Mouse (Mus musculus): ENCODE results near the gene Vdac2. TPM values are rescaled to one million over a fixed set of nuclear protein-coding genes. Genes with fewer than 3 reads are reported as not detected.

Gene Vdac2
- polyA plus RNA-seq, 3 experiments from 2014 or later, result 242 to 259 (median 244) TPM

DNA sequence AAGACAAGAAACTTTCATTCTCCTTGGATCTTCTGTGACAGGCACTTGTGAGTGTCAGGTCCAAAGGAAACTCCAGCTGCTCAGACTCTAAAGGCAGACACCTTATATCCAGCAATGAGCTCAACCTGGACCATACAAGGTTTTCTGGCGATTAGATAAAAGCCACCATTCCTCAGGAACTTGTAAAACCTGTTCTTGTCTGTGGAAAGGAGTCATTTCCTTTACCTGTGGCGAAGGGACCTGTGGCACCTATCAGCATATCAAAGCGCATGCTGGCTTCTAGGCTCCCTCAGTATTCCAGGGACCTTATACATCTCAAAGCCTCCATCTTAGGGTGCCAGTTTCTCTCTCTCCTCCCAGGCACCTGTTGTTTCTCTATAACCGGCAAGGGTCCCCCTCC, 7.6 kb upstream of the Vdac2 start:
- ATAC-seq, result no peak

DNA sequence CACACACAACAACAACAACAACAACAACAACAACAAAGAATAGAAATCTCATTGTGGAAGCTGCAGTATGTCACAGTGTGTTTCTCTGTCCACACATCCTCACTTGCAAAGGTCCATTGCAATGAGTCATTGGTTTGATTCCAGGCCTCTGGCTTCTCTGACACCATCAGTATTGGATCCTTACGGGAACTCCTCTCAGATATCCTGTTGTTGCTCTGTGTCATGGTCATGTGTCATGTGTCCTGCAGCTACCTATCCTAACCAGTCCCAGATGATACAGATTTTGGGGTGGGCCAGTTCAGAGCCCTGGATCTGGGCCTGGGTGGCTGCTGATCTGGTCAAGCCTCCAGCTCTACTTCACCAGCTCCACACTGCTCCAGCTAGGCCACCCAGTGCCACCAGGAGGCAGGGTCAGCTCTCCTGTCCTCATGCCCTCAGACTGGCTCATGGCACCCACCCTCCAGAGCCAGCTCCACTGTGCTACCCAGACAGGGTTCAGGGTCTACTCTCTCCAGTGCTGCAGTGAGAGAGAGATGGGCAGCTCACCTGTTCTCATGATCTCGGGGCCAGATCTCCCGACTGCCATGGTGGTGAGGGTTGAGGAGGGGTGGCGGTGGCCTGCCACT, 4.0 kb upstream of the Vdac2 start:
- ATAC-seq, result no peak

DNA sequence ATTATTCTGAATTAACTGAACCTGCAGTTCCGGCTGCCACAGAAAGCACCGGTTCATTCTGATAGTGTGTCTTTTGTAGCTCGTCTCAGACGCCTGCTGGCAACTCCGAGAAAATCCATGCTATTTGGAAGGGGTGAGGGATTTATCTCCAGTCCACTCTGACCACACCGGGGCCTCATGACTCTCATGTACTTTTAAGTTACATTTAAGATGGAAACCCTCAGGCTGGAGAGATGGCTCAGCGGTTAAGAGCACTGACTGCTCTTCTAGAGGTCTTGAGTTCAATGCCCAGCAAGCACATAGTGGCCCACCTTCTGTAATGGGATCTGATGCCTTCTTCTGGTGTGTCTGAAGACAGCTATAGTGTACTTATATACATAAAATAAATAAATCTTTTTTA, 2.7 kb upstream of the Vdac2 start:
- ATAC-seq, result no peak

DNA sequence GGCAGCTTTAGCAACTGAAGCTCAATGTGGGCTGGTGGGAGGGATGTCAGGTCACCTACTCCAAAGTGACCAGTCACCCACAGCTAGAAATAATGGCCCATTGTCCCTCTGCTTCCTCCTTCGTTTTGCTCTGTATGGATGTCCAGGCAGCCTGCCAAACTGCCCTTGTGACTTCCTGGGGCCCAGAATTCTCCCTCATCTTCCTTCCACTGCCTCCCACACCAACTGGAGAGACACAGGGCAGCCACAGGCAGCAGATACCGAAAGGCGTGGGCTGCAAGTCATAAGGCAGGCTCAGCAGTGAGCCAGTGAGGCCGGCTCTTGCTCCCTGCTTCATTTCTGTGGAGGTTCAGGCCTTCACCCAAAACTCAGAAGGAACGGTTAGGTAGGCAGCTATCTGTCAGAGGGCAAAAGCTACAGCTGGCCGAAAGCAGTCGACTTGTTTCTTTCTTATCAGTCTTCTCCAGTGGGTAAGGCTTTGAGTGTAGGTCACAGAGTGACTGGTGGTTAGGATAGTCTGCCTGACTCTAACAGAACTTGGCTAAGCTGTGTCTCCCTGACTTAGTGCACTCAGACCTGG, 2.2 kb upstream of the Vdac2 start:
- no peak for ATAC-seq

DNA sequence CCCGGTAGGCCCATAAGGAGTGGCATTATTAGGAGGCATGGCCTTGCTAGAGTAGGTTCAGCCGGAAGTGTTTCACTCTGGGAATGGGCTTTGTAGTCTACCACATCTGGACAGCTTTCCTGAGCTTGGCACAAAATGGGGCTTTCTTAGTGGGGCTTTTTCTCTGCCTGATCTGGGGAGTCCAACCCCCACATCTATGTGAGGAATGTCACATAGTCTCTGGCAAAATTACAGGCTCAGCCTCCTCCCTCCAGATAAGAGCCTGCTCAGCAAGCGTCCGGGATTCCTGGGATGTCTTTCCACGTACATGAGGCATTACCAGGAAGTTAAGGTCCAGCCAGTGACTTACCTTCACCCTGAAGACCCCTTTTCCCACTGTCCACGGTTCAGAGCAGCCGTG, 1.1 kb upstream of the Vdac2 start:
- no peak for ATAC-seq

DNA sequence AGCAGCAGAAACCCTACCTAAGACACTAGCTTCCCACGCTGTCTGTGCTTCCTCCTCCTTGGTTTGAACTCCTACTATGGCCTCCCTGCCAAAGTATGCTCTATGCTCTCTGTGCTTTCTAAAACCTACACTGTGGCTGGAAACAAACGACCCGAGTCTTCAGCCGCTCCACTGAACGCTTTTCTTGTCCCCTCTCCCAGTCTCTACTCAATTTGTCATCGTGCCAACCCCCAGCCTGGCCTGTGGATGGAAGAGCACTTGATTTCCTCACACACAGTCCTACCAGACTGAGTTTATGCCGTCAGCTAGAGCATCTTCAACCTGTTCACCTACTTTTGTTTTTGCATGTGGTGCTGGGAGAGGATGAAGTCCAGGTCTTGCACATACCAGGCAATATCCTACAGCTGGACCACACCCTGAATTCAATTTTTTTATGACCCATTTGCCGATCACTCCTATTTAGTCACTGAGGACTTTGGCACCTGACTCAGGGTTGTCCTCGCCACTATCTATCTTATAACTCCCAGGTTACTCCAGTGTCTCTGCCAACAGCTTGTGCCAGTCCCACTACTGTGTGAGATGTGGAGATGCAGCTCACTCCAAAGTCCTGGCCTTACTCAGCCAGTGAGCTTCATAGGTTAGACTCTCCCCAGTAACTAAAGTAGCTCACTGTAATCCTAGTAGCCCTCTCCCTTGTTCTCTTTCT, 901 bp downstream of the Vdac2 start:
- no peak for ATAC-seq

DNA sequence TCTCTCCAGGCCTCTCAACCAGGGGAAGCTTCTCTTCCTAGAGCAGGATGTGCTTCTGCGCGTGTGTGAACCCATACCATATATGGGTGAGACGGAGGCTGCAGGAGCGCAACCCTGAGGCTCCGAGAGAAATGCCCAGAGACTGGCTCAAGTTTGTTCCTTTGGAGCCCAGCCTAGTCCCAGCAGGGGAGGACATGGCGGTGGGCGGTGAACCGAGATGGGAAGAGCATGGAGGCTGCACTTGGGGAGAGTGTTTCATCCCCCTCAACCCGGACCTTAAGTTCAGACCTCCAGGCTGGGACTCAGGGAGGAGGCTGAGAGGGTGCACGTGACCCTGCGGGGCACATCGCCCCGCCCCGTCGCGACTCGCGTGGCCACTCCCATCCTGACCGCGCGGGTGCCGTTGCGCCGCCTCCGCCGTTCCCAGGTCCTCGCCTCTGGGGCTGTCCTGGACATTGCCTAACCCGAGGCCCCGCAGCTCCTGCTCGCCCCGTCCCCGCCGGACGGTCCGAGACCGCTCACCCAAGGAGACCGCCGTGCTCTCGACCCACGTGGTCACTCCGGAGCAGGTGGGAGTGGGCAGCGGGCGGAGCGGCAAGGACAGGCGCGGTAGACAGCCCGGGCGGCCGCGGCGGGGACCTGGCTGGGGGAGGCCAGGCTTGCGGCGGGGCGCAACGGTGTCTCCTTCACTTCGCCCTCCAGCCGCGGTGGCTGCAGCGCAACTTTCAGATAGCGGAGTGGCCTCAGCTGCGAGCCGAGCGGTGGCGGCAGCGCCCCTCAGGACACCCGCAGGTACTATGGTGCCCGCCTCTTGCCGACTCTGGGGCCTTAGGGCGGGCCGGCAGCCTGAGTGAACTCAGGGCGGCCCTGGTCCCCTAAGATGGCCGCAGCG, 6.1 kb downstream of the Vdac2 start:
- ATAC-seq, result peak; percentile 94

DNA sequence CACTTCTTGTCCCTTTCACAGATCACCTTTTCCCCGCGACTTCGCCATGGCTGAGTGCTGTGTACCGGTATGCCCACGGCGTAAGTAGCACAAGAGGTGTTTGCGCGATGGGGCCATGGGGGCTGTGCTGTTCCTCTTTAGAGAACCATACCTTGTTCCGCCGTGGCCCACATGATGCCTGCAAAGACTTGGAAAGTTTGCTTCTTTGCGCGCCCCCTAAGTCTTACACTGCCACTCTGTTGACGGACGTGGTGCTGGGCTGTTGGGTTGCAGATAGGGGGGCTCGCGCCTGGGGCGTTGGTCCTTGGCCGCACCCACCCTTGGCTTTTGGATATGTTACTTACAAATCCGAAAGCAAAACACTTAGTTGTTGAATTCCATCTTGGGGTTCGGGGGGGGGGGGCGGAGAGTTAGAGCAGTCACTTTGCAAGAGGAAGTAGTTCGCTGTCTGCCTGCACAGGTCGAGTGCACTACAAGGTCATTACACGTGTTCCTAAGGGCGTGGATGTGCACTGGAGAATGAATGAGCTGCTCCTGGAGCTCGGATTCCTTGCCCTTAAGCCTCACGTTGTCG, 6.9 kb downstream of the Vdac2 start:
- no peak for ATAC-seq

DNA sequence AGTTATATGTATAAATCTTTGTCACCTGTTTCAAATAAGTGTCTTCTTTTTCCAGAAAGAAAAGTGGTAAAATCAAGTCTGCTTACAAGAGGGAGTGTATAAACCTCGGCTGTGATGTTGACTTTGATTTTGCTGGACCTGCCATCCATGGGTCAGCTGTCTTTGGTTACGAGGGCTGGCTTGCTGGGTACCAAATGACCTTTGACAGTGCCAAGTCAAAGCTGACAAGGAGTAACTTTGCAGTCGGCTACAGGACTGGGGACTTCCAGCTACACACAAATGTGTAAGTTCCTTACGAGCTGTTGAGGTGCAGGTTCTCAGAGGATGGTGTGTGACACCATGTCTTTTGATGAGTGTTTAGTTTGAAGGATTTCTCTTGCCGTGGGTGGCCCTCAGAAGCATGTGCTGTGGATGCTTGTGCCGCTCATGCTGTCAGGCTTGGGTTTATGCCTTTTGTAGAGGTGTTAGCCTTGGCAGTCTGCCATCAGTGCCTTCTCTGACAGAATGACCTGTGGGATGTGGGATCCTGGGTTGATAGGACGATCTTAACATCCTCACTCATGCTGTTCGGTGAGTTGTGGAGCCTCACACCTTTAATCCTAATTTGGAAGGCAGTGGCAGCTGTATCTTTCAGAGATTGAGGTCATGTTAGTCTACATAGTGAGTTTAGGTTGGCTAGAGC, 13.4 kb downstream of the Vdac2 start:
- no peak for ATAC-seq

DNA sequence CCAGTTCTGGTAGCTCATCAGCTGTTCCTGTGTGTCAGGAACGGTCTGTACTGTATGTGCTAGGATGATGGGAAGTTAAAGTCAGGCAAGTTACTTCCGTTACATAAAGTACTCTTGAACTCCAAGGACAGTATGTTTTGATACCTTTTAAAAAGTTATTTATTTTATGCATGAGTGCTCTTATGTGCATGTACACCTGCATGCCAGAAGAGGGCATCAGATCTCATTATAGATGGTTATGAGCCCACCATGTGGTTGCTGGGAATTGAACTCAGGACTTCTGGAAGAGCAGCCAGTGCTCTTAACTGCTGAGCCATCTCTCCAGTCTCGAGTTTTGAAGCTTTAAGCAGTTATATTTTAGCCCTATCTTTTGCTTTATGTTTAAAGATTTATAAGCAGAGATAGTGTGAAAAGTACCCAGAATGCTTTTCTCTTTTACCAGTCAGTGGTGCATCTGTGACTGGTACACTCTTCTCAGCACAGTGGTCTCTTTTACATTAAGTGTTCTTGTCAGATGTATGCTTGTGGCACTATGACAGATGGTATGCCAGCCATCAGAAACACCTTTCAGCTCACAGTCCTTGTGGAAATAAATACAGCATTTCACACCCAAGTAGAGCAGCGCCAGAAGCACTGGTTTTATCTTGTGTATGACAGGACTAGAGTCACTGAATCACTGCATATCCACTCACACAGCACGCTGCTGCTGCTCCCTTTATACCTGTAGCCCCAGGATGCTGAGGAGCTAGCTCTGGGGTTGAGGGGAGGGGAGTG, 17.0 kb downstream of the Vdac2 start:
- ATAC-seq, result no peak

DNA sequence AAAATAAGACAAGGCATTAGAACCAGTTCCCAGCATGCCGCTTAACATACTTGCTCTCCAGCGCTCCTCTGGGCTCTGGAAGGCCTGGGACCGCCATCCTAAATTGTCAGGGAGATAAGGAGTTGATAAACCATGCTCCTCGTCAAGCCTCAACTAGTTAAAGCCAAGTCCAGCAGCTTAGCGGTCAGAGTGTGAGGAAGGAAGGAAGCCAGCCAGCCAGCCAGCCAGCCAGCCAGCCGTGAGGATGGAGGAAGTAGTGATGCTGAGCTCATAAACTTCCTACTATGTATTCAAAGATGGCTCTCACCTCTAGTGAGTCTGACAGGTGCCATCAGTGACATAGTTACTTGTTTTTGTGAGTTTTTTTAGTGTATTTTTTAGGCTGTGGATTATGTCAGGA, 18.2 kb downstream of the Vdac2 start:
- no peak for ATAC-seq

DNA sequence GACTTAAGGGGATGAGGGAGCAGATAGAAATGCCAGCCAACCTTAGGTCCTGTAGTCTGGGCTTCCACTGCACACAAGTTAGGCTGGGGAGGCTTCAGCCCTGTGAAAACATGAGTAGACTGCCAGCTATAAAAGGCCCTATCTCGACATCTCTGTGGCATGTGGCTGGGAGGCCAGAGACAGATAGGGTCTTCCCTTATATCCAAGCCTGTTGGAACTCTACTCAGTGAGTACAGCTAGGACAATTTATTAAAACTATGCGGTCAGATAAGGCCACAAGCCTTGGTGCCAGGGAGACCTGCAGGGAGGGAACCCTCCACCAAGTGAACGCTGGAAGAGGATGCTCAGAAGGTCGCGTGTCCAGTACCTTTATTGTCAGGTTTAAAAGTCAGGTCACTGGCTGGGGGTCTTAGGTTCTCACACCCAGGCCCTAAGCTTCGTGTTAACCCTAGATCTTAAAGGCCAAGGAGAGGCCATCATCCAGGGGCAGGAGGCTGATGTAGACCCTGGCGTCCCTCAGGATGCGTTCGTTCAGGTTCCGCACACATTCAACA, 21.9 kb downstream of the Vdac2 start:
- ATAC-seq, result no peak

DNA sequence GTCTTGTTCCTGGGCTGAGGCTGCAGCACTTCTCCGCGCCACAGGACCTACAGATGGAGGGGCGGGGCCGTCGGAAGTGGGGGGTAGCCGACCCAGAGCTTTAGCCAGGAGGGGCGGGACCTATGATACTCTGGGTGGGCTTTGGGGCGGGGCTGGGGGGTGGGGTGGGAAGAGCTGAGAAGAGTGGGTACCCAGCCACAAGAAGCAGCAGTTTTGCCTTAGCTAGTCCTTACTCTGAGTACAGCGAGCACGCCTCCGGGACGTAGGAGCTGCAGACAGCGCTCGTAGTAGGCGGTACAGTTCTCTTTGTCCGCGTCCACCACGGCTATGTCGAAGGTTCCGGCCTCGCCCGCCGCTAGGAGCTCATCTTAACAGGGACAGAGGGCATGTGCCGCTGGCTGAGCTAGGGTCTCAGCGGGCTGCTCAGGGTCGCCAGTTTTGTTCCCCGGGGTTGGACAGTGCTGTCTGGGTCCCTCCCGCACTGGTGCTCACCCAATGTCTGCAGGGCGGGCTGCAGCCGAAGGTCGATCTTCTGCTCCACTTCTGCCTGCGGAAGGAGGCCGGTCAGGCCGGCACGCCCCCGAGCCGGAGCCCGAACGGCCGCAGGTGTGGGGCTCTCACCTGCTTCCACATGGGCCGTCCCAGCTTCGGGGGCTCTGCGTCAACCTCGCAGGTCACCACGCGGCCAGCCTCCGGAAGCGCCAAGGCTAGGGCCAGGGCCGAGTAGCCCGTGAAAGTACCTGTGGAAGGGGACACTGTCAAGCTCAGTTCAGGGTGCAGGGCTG, 22.5 kb downstream of the Vdac2 start:
- peak; percentile 17 for ATAC-seq

DNA sequence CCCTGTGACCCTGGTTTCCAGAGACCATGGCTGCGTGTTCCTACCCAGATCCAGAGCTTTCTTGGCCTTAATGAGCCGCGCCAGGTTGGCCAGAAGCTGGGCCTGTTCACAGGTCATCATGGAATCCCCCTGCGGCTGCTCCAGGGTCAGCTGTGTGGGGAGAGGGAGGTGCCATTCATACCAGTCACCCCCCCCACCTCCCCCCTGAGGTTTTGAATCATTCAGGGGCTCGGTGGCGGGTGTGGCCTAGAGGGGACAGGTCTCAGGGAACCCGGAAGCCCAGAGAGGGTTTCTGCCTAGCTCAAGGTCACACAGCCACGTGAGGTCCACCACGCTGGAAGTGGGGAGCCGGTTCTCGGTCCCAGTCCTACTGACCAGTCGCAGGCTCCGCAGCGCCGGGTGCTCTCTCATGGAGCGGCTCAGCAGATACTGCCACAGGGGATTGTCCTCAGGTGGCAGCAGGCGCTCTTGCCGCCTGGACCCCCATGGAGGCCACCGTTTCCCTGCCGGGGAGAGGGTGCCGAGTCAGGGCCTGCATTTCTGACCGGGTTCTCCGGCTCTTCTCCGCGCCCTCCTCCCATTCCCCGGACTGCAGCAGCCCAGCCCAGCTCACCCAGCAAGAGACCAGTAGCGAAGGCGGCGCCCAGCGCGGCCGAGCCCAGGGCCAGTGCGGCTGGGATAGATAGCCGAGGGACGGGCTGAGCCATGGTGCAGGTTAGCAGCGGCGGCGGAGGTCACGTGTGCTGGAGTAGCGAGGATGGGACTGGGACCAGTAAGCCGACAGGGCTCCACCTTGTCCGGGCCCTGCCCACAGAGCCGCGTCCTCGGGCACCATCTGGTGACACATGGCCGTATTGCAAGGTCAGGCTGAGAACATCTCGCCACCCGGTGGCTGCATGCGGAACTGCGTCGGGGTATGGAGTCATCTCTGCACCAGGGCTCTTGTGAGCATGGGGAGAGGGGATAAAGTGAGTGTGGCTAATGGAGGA, 23.4 kb downstream of the Vdac2 start, which contains the start of gene Comtd1:
Gene Comtd1 (minus strand): TSS at position 812 of the 989 bp plus-strand sequence.
- peak; percentile 86 for ATAC-seq

DNA sequence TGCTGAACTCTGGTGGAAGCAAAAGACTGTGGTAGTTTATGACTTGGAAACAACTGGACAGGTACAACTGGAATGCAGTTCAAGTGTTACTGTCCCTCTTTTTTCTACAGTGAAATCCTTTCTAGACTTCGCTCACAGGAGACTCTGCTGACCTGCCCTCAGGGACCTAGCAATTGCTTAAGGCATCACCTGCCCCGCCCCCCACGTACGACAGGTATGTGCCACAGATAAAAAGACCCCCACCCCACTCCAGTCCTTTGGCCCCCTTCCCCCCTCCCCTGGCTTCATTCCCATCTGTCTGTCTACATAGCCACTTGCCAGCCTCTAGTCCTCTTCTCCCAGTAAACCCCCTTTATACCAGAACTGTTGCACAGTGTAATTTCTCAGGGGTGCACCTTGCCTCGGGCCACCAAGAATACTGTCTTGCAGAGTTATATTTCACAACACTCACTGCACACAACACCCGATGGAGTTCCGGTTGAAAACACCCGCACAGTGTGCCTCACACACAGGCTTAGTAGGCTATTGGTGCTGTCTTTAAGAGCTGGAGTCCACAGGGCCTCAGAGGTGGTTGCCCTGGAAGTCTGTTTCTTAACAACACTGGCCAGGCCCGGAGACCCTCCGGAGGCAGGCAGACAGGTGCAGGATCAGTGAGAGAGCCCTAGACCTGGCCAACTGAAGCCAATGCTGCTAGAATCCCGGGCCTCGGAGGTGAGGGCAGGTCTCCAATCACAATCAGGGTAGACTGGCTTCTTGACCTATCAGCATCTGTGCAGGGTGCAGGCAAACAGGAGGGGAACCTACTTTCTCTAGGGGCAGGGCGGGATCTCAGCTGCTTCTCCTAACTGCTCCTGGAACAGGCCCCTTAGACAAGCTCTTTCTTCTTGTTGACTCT, 24.7 kb downstream of the Vdac2 start:
- ATAC-seq, result no peak

DNA sequence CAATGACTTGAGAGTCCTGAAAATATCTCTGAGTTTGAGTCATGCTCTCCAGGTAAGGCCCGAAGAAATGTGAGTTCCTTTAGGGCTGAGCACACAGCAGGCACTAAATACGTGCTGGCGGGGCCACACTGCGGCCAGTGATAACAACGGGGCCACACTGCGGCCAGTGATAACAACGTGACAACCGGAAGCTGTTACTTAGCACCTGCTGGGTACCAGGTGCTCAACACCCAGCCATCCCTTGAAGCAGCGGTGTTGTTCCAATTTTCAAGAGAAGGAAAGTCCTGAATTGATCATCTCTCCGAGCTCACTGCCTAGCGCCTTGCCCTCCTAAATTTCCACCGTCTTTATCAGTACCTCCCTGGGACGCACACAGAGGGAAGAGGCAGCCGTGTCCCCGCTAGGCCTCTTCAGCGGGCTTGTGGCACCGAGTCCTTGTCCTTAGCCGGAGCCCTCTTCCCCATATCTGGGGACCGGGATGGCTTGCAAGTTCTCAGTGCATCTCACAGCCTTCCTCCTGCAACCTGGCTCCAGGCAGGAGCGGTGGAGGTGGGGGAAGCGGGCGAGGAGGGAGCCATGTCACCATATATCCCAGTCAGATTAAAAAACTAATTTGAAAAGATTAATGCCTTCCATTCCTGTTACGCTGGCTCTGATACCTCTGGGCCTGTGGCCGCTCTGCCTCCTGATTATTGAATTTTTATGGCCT, 25.5 kb downstream of the Vdac2 start:
- ATAC-seq, result no peak
